Mouse (Mus musculus): ENCODE data around the gene Cdh1. TPM values are rescaled to one million over a fixed set of nuclear protein-coding genes. Genes with fewer than 3 reads are reported as not detected.

Cdh1 gene
- total RNA-seq, 2 experiments from 2014 or later: not detected

DNA sequence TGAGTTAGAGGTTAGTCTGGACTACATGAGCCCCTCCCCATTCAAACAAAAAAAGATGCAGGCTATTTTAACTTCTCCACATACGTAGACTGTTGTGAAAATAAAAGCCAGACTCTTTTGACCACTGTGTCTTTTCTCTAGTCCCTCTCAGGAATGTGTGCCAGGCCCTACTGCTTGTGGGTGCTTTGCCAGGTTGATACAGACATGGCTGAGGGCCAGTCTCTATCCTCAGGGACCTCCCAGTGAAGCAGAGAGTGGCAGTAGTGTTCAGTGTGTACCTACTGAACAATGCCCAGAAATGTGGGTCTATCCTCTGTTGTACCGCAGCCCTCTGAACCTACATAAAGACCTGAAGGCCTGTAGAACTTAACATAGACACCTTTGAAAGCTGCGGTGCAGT is 109.3 kb downstream of the Cdh1 start:
- DNase-seq: no peak
- intact Hi-C loops (cut with DNase I): no loop called here

DNA sequence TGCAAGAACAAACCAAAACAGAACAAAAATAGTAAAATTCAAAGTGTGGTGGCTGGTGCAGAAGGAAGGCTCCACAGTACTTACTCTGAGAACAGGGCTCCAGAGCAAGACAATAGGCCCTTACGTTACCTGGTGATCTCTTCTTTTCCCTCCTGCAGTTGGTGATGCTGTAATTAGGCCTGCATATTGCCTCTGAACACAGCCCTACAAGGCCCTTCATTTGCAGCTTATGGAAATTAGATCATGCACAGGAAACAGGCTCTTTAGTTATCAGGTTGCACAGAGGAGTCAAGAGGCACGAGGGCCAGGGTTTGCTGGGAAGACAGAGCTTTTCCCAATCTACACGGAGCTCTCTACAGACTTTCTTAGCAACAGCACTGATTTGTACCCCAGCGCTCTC is 111.1 kb downstream of the Cdh1 start:
- DNase-seq: no peak
- intact Hi-C loops (cut with DNase I): no loop called here

DNA sequence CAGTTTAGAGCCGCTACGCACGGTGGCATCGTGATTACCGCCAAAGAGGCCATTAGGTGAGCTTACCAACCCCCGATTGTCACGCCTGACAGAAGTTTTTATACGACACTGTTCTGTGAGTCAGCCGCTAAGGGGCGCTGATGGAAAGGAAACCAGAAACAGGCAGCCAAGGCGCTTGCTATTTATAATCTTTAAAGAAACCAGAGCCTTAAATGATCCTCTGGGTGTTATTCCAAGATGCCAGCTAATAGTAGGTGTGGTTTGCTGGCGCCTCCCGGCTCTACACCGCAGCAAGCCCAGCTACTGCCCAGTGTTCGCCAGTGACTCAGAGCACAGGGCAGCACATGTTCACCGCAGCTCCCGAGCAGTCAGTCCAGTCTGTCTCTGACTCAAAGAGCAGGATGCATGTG is 114.9 kb downstream of the Cdh1 start:
- peak; percentile 79 to 82 for DNase-seq
- intact Hi-C loops (cut with DNase I): loop anchor here (1.0 to 5.0 kb wide), 3 partner anchors 154 to 284 kb away; partner anchors contain the start of gene Has3

Other genes starting within 250 kb of the Cdh1 start
- gene Zfp90, start 188.0 kb upstream of the Cdh1 start, total RNA-seq (2021): 1 to 10 TPM; 2.8 to 3.7 TPM
- not detected for gene 6030452D12Rik, start 102.8 kb upstream of the Cdh1 start, total RNA-seq (2021)
- gene Cdh3, start 92.5 kb upstream of the Cdh1 start, total RNA-seq (2021): 1 to 10 TPM in 1 of 2 experiments, under 1 TPM in 1; 0.81 to 1.2 TPM
- gene Gm10073, start 29.9 kb upstream of the Cdh1 start, total RNA-seq (2021): 100 to 1,000 TPM; 105 to 117 TPM
- 10 to 100 TPM; 10.7 to 11.2 TPM for gene Tango6, start 79.7 kb downstream of the Cdh1 start, total RNA-seq (2021)